Mouse (Mus musculus): ENCODE results near the gene Fgd4. TPM values are rescaled to one million over a fixed set of nuclear protein-coding genes. Genes with fewer than 3 reads are reported as not detected.
"Not testable (repeated sequence)": the region's sequence is repeated elsewhere in the genome, so short reads cannot be mapped to it uniquely, and the experiment has no call there.

Fgd4 gene
- total RNA-seq, 2 experiments from 2014 or later: 12.6 to 16.6 TPM

DNA sequence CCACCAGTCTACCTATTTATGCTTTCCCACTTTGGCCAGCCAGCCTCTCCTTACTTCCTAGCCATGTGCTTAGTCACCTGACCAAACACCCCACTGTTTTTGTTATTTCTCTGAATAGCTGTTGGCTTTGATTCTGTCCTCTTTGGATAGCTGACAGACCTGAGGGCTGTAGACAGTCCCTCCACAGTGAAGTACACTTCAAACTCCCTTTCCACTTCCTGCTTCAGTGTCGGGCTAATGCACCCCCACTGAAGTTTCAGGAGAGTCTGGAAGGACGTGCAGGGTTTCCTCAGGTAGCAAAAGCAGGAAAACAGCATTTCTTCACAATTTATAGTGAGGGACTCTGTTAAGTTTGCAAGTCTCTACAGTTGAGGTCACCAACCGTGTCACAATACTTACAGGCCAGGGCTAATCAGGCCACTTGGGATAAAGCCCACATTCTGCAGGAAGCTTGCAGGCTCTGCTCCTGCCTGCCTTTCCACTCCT lies 57.4 kb downstream of the Fgd4 start:
- DNase-seq: peak; percentile 34

DNA sequence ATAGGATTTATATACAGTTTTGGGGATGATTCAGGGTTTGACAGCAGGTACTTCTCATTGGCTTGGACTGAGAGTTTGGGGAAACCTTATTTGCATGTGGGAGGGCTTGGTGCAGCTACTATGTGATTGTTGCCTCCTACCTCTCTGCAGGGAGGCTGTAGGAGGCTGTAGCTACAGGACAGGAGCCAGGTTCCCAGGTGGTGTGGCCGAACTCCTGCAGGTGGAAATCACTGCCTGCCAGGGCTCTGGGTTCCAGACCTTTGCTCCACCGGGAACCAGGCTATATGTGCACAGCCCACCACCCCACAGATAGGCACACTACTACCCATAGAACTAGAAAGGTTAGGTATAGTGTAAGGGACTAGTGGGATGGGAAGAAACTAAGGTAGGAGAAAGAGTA lies 61.0 kb downstream of the Fgd4 start:
- DNase-seq: not testable (repeated sequence)

DNA sequence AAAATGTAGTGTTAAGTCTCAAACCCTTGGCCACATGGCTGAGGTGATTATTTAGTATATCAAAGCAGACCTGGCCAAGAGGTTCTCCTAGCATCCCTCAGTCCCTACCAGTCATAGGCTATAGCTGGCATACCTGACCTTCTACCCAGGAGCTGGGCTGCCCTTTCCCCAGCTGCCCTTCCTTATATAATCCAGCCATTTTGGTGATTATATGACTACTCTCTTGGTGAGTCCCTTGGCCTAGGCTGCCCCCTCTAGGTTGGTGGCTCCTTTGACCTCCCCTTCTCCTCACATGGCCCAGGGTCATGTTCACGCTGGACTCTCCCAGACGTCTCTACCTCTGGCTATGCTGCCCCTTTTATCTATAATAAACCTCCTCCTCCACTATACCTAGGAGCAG lies 65.1 kb downstream of the Fgd4 start:
- DNase-seq: no peak

DNA sequence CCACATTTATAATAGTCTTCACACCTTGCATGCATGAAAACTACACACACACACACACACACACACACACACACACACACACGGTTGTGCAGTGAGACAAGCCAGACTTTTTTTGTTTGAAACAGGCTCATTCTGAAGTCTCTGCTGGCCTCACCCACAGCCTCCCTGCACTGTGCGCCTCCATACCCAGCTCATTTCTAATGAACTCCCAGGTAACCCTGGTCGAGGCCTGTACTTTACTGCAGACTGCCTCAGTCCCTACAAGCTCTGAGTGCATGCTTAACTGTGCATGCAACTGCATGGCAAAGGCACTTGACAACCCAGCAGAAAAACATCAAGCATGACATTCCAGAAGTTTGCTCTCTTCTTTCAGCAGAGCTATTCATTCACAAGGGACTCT lies 72.3 kb downstream of the Fgd4 start:
- DNase-seq: no peak

DNA sequence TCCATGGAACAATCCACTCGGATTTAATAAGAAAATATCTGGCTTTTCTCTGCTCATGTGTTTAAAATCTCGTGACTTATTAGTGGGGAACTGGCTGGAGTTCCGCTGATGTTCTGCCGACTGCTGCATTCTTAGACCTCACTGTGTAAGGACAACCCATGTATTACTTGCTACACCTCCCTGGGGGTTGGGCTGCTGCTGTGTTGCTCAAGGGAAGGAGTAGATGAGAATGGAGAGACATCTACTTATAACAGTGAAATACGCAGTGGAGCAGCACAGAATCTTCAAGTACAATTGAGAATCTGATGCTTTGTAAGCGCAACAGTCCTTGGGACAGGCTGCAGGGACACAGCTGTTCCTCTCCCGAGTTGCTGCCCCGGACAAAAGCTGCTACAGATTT lies 73.1 kb downstream of the Fgd4 start:
- DNase-seq: peak; percentile 74

DNA sequence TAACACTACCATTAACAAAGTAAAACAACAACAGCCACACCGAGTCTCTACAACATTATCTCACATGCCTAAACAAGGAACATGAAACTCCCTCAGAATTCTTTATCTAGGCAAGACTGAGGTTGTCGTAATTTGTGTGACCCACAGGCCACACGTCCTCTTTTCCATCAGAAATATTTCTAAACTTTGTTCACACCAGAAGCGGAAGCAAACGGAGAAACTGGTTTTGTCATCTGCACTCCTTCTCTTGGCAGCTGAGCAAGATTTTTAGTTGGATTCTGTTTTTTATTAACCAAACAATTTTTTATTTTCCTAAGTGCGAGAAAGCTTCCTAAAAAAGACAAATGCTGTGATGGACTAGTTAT lies 73.6 kb downstream of the Fgd4 start:
- DNase-seq: no peak

DNA sequence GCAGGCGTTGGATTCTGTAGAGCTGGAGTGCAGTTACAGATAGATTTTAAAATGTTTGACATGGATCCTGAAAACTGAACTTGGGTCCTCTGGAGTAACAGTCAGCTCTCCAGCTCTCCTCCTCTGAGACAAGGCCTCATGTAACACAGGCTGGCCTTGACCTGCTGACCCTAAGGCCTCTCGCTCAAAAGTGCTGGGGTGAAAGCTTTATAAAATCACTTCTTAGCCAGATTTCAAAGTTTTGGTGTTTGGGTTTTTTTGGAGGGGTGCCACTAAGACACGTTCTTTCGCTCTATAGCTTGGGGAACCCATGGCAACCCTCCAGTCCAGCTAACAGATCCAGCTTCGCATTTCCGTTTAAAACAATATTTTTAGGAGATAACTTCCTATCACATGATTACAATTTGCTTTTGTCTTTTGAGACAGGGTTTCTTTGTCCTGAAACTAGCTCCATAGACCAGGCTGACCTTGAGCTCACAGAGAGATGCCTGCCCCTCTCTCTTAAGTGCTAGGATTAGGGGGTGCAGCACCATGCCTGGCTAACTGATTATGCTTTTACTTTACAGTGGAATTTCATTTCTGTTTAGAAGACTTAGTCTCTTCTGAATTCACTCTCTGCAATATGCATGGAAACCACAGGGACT lies 74.1 kb downstream of the Fgd4 start:
- peak; percentile 50 for DNase-seq

DNA sequence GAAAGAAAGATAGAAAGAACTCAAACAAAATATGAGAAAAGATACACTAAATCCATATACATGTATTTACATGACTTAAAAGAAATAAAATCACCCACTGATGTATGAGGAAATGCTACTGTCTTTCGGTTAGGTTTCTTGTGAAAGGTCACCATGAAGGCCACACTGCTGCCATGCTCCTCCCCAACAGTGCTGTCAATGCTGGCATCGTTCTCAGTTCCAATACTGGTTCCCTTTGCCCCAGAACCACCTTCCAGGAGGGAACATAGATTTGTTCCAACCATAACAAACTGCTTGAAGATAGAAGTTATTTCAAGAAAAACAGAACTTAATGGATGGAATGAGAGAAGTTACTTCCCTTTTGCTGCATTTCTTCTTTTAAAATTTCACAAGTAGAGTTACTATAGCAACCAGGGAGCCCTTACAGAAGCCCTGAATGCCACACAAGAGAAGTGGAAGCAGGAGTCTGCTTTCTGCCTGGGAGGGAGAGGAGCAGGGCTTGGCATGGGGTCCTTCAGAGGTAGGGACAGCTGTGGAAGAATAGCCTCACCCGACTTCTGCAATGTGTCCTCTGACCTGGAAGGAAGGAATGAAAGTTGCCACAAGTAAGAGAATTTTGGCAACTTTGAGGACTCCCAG lies 75.0 kb downstream of the Fgd4 start:
- DNase-seq: peak; percentile 51

DNA sequence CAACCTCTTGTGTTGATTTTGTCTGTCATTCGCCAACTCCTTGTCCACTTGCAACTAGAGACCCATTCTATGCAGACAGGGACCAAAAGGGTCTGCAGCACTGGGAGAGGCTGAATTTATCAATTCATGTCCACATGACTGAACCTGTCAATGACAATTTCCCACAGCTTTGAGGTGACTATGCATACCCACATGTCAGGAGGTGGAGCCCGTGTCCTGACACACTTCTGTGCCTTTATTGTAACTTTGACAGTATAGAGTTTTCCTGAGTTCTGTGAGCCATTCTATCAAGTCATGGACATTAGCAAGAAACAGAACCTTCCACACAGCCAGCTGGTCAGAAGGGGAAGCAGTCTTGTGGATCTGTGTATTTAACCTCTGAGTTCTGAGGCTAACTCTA lies 76.7 kb downstream of the Fgd4 start:
- no peak for DNase-seq

DNA sequence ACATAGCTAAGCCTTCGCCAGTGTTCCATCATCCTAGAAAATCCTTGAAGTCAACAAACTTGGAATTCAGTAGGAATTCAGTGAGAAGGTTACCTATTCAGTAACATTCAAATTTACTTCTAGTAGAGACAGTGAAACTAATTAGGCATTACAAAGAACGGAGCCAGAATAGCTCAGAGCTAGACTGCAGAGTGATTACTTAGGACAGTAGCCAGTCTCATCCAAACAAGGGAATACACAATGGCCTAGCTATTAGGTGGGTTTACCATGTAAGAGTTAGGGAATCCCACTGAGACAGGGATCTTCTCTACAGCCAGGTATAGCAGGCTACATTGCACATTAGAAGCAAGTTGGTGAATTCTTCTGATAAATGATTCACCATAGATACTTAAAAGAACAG lies 77.5 kb downstream of the Fgd4 start:
- DNase-seq: not testable (repeated sequence)

DNA sequence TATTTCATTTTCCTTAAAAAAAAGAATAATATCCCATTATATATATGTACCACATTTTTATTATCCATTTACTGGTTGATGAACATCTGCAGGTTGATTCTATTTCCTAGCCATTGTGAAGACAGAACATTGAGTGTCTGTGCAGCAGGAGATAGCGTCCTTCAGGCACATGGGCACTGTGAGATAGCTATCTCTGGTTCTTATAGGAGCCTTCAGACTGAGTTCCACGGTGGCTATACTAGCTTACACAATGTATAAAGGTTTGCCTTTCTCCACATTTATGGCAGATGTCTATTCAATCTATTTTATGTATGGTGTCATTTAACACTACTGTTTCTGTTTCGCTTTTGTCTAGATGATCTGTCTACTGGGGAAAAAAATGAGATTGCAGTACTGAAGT lies 98.9 kb downstream of the Fgd4 start:
- no peak for DNase-seq

DNA sequence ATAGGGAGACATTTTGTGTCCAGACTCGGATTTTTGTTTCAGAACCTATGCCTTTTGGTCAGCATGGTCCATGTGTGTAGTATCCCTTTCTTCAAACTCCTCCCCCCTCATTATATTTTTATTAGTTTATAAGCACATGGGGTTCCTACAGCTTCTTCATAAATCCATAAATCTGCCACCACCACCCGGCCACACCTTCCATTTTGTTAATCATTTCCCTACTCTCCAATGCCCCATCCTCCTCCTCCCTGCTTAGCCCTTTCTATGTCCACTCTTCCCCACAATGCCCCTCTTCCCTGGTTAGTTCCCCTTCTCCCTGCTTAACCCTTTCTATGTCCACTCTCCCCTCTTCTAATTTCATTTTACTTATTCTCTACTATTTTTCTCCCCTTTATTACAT lies 99.4 kb downstream of the Fgd4 start:
- no peak for DNase-seq

DNA sequence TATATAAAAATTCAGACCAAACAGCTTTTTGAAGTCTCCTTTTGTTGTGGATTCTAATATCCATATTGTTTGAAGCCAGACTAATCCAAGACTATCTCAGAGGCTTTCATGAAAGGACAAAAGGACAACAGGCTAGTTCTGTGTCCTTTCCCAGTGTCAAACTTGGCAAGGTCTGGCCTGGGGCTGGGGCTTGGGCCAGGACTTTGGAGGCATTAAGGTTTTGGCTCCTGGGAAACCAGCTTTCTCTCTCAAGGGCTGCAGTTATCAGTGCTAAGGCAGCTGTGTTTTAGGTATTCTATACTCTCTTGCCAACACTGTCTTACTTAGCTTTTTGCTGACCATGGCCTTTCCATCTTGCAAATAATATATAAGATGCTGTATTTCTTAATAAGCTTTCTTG lies 101.6 kb downstream of the Fgd4 start:
- DNase-seq: peak; percentile 57

DNA sequence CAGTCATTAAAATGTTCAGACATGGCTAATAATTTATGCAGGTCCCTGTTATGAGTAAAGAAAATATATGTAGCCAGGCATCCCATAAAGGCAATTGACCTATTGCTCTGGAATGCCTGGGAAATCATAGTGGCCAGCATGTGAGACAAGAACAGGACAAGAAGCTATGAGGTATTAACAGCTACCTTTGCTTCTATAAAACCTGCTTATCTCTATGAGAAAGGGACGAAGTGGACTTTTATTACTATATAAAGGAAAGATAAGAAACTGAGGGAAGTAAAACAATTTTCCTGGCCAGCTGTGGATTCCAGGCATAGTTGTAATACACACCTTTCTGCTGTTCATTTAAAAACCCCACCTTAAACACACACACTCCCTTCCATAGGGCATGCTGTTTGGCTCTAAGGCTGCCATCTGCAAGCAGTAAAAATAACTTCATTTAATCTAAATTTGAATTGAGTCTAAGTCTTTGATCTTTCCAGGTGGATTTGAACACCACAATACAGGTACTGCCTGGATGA lies 114.8 kb downstream of the Fgd4 start:
- DNase-seq: no peak

DNA sequence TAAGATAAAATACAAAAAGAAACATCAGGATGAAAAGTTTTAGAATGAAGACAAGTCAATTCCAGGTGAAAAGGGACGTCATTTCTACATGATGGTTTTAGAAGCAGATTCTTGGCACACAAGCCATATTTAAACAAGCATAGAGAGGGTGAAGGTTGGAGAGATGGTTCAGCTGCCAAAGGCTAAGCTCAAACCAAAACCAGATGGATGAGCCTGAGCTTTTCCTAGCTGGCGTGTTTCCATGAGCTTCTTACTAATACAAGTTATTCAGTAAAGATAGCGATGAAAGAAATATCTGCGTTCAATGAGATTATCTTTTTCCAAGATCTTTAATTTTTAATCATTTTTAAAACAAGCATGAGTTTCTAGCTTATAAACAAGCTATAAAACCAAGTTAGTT lies 115.7 kb downstream of the Fgd4 start:
- peak; percentile 6 for DNase-seq

DNA sequence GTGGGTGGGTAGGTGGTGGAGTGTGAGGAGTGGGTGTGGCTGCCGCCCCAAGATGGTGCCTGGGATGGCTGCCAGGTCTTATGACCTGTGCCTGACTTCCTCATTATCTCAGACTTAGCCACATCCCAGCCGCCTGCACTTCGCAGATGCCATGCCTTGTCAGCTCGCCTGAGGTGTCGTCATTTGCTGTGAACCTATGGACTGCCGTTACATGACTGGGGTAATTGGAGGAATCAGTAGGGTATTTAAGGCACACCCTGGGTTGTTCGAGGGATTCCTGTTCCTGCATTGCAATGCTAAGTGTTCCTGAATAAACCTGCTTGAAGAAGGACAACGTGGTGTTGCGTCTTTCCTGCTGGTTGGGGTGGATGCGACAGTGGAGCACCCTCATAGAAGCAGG lies 126.9 kb downstream of the Fgd4 start:
- not testable (repeated sequence) for DNase-seq

DNA sequence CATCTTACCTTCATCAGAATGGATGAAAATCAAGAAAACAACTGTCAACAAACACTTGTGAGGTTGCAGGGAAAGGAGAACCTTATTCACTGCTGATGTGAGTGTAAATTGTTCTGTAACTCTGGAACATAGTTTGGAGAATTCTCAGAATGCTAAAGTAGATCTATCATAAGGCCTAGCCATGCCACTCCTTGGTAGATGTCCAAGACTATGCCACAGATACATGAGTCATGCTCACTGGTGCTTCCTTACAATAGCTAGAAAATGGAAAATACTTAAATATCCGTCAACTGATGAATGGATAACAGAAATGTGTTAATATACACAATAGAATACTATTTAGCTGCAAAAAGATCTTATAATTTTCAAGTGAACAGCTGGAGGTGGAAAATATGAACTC lies 150.3 kb downstream of the Fgd4 start:
- no peak for DNase-seq

DNA sequence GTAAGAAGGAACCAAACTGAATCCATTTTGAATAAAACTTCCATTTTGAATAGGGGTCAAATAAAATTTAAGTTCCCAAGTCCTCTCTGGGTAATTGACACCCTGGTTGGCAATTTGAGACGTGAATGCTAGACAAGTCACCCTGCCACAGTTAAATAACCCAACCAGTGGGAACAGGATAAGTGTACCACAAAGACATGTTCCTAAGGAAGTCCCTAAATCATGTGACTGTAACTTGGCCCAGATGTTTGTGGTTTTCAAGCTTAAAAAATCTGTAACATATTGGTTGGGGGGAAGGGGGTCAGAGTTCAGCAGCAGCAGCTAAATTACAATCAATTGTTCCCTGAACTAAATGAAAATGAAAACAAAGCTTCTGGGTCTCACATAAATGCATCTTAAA lies 161.9 kb downstream of the Fgd4 start:
- no peak for DNase-seq

DNA sequence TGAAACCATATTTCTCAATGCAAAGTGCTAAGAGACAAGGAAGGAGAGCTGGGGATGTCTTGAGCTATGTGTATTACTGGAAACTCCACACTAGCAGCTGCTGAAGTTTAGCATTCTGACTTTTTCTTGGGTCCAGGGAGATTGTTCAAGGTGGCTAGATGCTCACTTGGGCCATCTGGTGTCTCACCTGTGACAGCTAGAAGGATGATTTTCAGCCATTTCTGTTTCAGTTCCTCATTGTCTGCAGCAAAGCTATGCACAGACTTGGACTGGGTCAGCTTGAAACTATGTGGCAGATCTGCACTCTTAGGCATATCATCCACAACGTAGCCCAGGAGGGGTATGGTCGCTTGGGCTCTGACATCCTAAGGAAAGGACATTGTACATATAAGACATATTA lies 177.9 kb downstream of the Fgd4 start:
- DNase-seq: no peak

DNA sequence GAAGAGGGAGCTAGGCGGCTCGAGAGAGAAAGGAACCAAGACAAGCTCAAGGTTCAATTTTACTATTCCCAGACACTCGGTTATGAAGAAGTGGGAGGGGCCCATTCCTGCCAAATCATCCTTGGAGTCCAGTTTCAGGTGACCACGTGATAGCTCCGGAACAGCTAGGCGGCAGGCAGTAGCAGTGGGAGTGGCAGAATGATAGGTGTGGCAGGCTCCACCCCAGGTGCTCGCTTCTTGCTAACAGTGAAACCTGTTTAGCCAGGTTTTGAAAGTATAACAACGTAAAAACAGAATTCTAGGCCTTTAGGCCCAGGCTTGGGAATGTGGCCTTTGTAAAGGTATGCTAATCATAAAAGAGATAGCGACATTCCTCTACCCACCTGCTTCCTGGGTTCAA lies 233.1 kb downstream of the Fgd4 start:
- DNase-seq: not testable (repeated sequence)
